Mouse (Mus musculus) bone marrow, adult 2 months (tissue): ENCODE results near the gene Hdac5. TPM values are rescaled to one million over a fixed set of nuclear protein-coding genes. Genes with fewer than 3 reads are reported as not detected.

Experiments
- H3K27ac ChIP-seq: fragments of 200-500 bp; 2 replicates; pipeline ENCODE4 v1.5.1; 2012; ENCODE audit warnings: low read depth, mild to moderate bottlenecking, control low read depth, inconsistent platforms, low read length; ENCODE audit not compliant: control insufficient read depth, poor library complexity, insufficient read depth
- H3K4me1 ChIP-seq: fragments of 200-500 bp; 2 replicates; pipeline ENCODE4 v1.6.1; 2011; ENCODE audit warnings: low read length; ENCODE audit not compliant: control insufficient read depth, insufficient read depth
- H3K4me3 ChIP-seq: fragments of 200-500 bp; replicated peaks from 2 replicates; pipeline ENCODE3; 2011; ENCODE audit warnings: mild to moderate bottlenecking, low read depth, low read length, control low read depth; ENCODE audit not compliant: control insufficient read depth
- CTCF ChIP-seq: fragments of 200-500 bp; IDR thresholded peaks from 2 replicates; pipeline ENCODE4 v1.5.1; 2011; ENCODE audit warnings: low read length, control low read depth; ENCODE audit not compliant: control insufficient read depth, insufficient read depth
- POLR2A ChIP-seq: fragments of 200-500 bp; IDR thresholded peaks from 2 replicates; pipeline ENCODE4 v1.6.1; 2011; ENCODE audit warnings: low read depth, mild to moderate bottlenecking, control low read depth, low read length, borderline replicate concordance; ENCODE audit not compliant: control insufficient read depth
- WGBS: fragments of 180-500 bp; shearing (Covaris S2); methylation state at CpG from one replicate; pipeline ENCODE4 v1.1.7; 2018; 5-methylcytosine and 5-hydroxymethylcytosine counted together
- polyA plus RNA-seq: library from polyadenylated mRNA; stranded (reverse); fragments of >200 nt; gene quantifications from 2 replicates; pipeline ENCODE4 v1.2.4, GENCODE M21; 2011; ENCODE audit warnings: low replicate concordance; ENCODE audit not compliant: missing spikeins, insufficient read depth, insufficient read length

The Hdac5 gene
- polyA plus RNA-seq, 1 experiment = 89.1 TPM

- 48% methylated on average over 6 of the region's 6 CpGs for WGBS
- TF ChIP-seq CTCF = no peak
- no peak for TF ChIP-seq POLR2A
- Histone ChIP-seq H3K27ac (no peak overlapping the region), H3K4me3 (no peak overlapping the region), H3K4me1 (peaks cover 9% of the 10 kb centered on the region)
These were observed 9.5 kb downstream of the Hdac5 start for GRCm38 (mm10) chr11:102220451-102220850.

GRCm38 (mm10) chr11:102219994-102220346 is 10.0 kb downstream of the Hdac5 start:
- 37% methylated on average over 4 of the region's 4 CpGs for WGBS
- H3K4me1 ChIP-seq = peaks cover 9% of the 10 kb centered on the region

GRCm38 (mm10) chr11:102219247-102219993 is 10.5 kb downstream of the Hdac5 start:
- TF ChIP-seq POLR2A (no peak), CTCF (no peak)
- 29% methylated on average over 14 of the region's 14 CpGs for WGBS
- Histone ChIP-seq H3K4me1 (peaks cover 10% of the 10 kb centered on the region), H3K27ac (peak overlapping the region; percentile 52; the same call in 1 of the 2 replicates), H3K4me3 (no peak overlapping the region)

More at GRCm38 (mm10) chr11:102219994-102220346, 10.0 kb downstream of the Hdac5 start:
- no peak overlapping the region for H3K27ac ChIP-seq
- TF ChIP-seq POLR2A (no peak), CTCF (no peak)
- no peak overlapping the region for H3K4me3 ChIP-seq

- Histone ChIP-seq H3K4me3 (peak overlapping the region; percentile 59), H3K27ac (peak overlapping the region; percentile 63), H3K4me1 (peaks cover 10% of the 10 kb centered on the region)
- TF ChIP-seq CTCF = no peak
- TF ChIP-seq POLR2A = peak; percentile 90
- WGBS = 0% methylated on average over 10 of the region's 10 CpGs
These were observed 11.2 kb downstream of the Hdac5 start for GRCm38 (mm10) chr11:102218783-102219182.

GRCm38 (mm10) chr11:102217876-102218430 is 12.0 kb downstream of the Hdac5 start:
- WGBS = 24% methylated on average over 7 of the region's 7 CpGs
- H3K4me1 ChIP-seq = peaks cover 10% of the 10 kb centered on the region
- H3K27ac ChIP-seq = peak overlapping the region; percentile 63; the same call in 1 of the 2 replicates
- TF ChIP-seq POLR2A (no peak), CTCF (no peak)
- peak overlapping the region; percentile 59 for H3K4me3 ChIP-seq

GRCm38 (mm10) chr11:102217396-102217795 is 12.6 kb downstream of the Hdac5 start:
- H3K4me3 ChIP-seq = peak overlapping the region; percentile 18
- WGBS = 67% methylated on average over 6 of the region's 6 CpGs
- H3K27ac ChIP-seq = no peak overlapping the region

GRCm38 (mm10) chr11:102216886-102217240 is 13.1 kb downstream of the Hdac5 start:
- WGBS = 79% methylated on average over 5 of the region's 5 CpGs
- Histone ChIP-seq H3K4me3 (no peak overlapping the region), H3K27ac (no peak overlapping the region)

More at GRCm38 (mm10) chr11:102217396-102217795, 12.6 kb downstream of the Hdac5 start:
- TF ChIP-seq POLR2A (no peak), CTCF (no peak)
- H3K4me1 ChIP-seq = peaks cover 10% of the 10 kb centered on the region

GRCm38 (mm10) chr11:102216056-102216885 is 13.7 kb downstream of the Hdac5 start:
- H3K4me1 ChIP-seq = peaks cover 10% of the 10 kb centered on the region
- peak overlapping the region; percentile 28 for H3K27ac ChIP-seq
- no peak overlapping the region for H3K4me3 ChIP-seq
- TF ChIP-seq CTCF (no peak), POLR2A (no peak)
- WGBS = 63% methylated on average over 12 of the region's 12 CpGs

More at GRCm38 (mm10) chr11:102216886-102217240, 13.1 kb downstream of the Hdac5 start:
- TF ChIP-seq POLR2A (no peak), CTCF (no peak)
- peaks cover 10% of the 10 kb centered on the region for H3K4me1 ChIP-seq
